Mouse (Mus musculus) kidney, embryonic 16.5 days (tissue): ENCODE data around the gene Tfcp2. TPM values are rescaled to one million over a fixed set of nuclear protein-coding genes. Genes with fewer than 3 reads are reported as not detected.

ENCODE experiments used
- ATAC-seq: fragments of 200-750 bp; cut with Nextera tagmentation; 2 replicates; pipeline ENCODE4 v1.8.0; 2017; ENCODE audit warnings: moderate TSS enrichment; ENCODE audit not compliant: low FRiP score, low TSS enrichment
- H3K27ac ChIP-seq: fragments of 300-500 bp; sonication (generic); 2 replicates; pipeline ENCODE4 v1.5.1; 2014; ENCODE audit warnings: low read length
- H3K27me3 ChIP-seq: fragments of 300-500 bp; sonication (generic); 2 replicates; pipeline ENCODE4 v1.6.1; 2014; ENCODE audit warnings: low read length, control low read depth, mixed read lengths; ENCODE audit not compliant: insufficient read depth
- H3K36me3 ChIP-seq: fragments of 300-500 bp; sonication (generic); 2 replicates; pipeline ENCODE4 v1.6.1; 2014; ENCODE audit warnings: low read length, control low read depth, mixed read lengths; ENCODE audit not compliant: insufficient read depth
- H3K4me1 ChIP-seq: fragments of 300-500 bp; sonication (generic); 2 replicates; pipeline ENCODE4 v1.6.1; 2014; ENCODE audit warnings: low read length, control low read depth, mixed read lengths; ENCODE audit not compliant: insufficient read depth
- H3K4me2 ChIP-seq: fragments of 300-500 bp; sonication (generic); replicated peaks from 2 replicates; pipeline ENCODE4 v1.6.1; 2014; ENCODE audit warnings: low read depth, low read length
- H3K4me3 ChIP-seq: fragments of 300-500 bp; sonication (generic); 2 replicates; pipeline ENCODE4 v1.5.1; 2014; ENCODE audit warnings: mild to moderate bottlenecking, low read length
- H3K9ac ChIP-seq: fragments of 300-500 bp; sonication (generic); replicated peaks from 2 replicates; pipeline ENCODE4 v1.6.1; 2014; ENCODE audit warnings: low read length
- H3K9me3 ChIP-seq: fragments of 300-500 bp; sonication (generic); 2 replicates; pipeline ENCODE4 v1.6.1; 2016; ENCODE audit warnings: low read length, control low read depth
- WGBS: fragments of 180-500 bp; shearing (Covaris S2); extraction: QIAGEN DNeasy Blood & Tissue Kit; methylation state at CpG from one replicate; pipeline ENCODE4 v1.1.7; 2014; 5-methylcytosine and 5-hydroxymethylcytosine counted together
- polyA plus RNA-seq: library from polyadenylated mRNA; unstranded; fragments of >200 nt; fragmentation: Nextera tagmentation; extraction: Ambion mirVana; gene quantifications from 2 replicates; pipeline ENCODE4 v1.2.1, GENCODE M21; 2015

Tfcp2 gene
- polyA plus RNA-seq, 1 experiment from 2014 or later: 37.5 TPM

DNA sequence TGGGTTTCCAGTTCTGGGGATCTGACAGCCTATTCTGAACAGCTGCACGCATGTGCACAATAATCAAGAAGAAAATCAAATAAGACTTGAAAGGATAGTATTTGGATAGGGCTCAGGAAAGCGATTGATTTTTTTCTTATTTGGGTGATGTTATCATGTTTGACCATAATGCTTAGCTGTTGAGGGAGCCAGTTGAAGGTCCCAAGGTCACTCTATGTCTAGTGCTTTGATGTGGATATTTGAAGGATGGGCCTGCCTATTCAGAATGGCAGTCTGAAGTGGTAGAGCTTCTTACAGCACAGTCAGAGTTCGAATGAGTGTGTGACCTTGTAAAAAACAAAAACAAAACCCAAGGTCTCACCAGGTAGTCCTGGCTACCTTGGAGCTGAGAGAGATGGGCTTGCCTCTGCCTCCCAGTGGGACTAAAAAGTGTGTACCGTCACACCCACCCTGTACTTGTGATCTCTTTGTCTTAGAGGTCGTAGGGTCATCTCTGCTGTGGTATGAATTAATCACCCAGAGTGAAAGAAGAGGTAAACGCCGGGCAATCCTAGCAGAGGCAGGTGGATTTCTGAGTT, 77.8 kb downstream of the Tfcp2 start:
- Histone ChIP-seq H3K36me3 (peaks cover 55% of the 10 kb centered on the region), H3K27ac (no peak overlapping the region), H3K9ac (no peak overlapping the region), H3K4me2 (no peak overlapping the region), H3K4me3 (no peak overlapping the region), H3K9me3 (no peaks in the 10 kb centered on the region), H3K4me1 (peaks cover 12% of the 10 kb centered on the region), H3K27me3 (no peaks in the 10 kb centered on the region)
- 84% methylated on average over 7 of the region's 7 CpGs for WGBS
- no peak for ATAC-seq

DNA sequence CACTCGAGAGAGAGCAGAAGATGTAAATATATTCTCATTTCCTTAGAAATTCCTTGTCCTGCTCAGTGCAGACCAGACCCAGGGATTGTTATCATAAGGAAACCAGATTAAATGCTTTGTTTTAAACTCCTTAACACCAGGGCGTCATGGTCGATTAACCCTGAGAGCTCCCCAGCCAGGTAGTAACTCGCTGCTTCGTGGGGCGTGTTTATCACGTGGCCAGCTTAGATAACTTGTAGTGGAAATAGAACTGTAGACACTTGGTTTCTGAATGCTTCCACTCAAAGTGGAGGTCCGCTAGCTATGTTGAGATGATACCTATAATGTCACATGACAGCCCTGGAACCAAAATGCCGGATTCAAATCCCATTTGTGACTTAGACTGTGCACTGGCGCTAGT, 81.8 kb downstream of the Tfcp2 start:
- peak overlapping the region; percentile 98 for H3K4me2 ChIP-seq
- no peaks in the 10 kb centered on the region for H3K9me3 ChIP-seq
- H3K27me3 ChIP-seq: no peaks in the 10 kb centered on the region
- H3K4me3 ChIP-seq: peak overlapping the region; percentile 82
- 33% methylated on average over 10 of the region's 10 CpGs for WGBS
- peaks cover 21% of the 10 kb centered on the region for H3K36me3 ChIP-seq
- H3K9ac ChIP-seq: peak overlapping the region; percentile 90; the same call in 1 of the 2 replicates
- ATAC-seq: no peak
- peaks cover 19% of the 10 kb centered on the region for H3K4me1 ChIP-seq
- no peak overlapping the region for H3K27ac ChIP-seq

DNA sequence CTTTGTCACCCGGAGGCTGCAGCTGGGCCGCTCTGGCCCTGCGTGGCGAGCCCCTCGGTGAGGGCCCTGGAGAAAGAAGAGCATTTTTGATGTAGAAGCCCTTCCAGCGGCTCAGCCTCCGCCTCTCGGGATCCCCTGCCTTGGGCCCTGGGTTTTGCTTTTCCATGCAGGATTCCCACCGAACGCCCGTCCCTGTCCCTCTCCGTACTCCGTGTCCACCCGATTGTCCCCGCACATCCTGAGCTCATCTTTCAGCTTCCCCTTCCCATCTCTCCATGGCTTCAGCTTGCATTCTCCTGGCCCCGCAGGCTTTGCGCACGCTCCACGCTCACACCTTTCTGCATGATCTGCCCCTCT, 82.6 kb downstream of the Tfcp2 start:
- H3K4me3 ChIP-seq: peak overlapping the region; percentile 82
- ATAC-seq: 0 out of 2 replicates have a peak, but pooled peaks have one; percentile 25

GRCm38 (mm10) chr15:100468295-100469188, 83.3 kb downstream of the Tfcp2 start, which contains the start of gene Letmd1:
TSS of gene Letmd1 (plus strand) at chr15:100469023.
- Histone ChIP-seq H3K27me3 (no peaks in the 10 kb centered on the region), H3K27ac (peak within 1 kb of the TSS; percentile 83), H3K9me3 (no peaks in the 10 kb centered on the region), H3K4me2 (peak within 1 kb of the TSS; percentile 98), H3K36me3 (peaks cover 11% of the 10 kb centered on the region; the same call in 1 of the 2 replicates), H3K4me3 (peak within 1 kb of the TSS; percentile 82), H3K4me1 (peaks cover 19% of the 10 kb centered on the region), H3K9ac (peak within 1 kb of the TSS; percentile 90)
- 2% methylated on average over 78 of the region's 84 CpGs for WGBS
- ATAC-seq: peak; percentile 96

More for the DNA sequence above, 82.6 kb downstream of the Tfcp2 start:
- Histone ChIP-seq H3K4me1 (peaks cover 19% of the 10 kb centered on the region), H3K9me3 (no peaks in the 10 kb centered on the region), H3K36me3 (peaks cover 14% of the 10 kb centered on the region), H3K9ac (peak overlapping the region; percentile 90), H3K4me2 (peak overlapping the region; percentile 98), H3K27me3 (no peaks in the 10 kb centered on the region), H3K27ac (peak overlapping the region; percentile 83)
- WGBS: under 1% methylated on average over 19 of the region's 19 CpGs

DNA sequence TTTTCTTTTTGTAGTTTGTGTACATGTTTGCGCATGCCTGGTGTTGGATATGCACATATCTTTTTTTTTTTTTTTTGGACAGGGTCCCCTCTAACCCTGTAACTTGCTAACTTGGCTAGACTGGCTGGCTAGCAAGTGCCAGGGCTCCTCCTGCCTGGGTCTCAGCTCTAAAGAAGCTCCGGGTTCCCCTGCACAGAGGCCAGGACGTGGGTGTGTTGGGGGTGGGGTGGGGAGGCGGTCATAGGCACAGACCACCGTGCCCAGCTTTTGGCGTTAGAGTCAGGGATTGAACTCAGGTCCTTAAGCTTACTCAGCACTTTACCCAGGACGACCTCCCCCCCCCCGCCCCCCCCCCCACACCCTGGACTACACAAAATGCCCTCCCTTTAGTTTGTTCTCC, 84.1 kb downstream of the Tfcp2 start:
- H3K36me3 ChIP-seq: peaks cover 7% of the 10 kb centered on the region; the same call in 1 of the 2 replicates
- WGBS: 39% methylated on average over 7 of the region's 8 CpGs

DNA sequence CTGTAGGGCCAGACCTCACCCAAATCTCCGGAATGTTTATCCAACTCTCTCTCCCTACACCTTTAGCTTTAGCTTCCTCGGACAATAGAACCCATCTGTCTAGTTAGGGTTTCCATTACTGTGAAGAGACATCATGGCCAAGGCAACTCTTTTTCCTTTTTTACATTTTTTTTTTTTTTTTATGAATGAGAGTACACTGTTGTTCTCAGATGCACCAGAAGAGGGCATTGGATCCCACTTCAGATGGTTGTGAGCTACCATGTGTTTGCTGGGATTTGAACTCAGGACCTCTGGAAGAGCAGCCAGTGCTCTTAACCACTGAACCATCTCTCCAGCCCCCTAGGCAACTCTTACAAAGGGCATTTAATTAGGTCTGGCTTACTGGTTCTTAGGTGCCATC, 86.4 kb downstream of the Tfcp2 start:
- Histone ChIP-seq H3K9ac (no peak overlapping the region), H3K4me3 (no peak overlapping the region), H3K4me2 (no peak overlapping the region), H3K4me1 (peaks cover 31% of the 10 kb centered on the region), H3K36me3 (no peaks in the 10 kb centered on the region), H3K9me3 (no peaks in the 10 kb centered on the region), H3K27me3 (no peaks in the 10 kb centered on the region), H3K27ac (no peak overlapping the region)
- ATAC-seq: no peak
- 78% methylated on average over 2 of the region's 2 CpGs for WGBS

More for the DNA sequence above, 84.1 kb downstream of the Tfcp2 start:
- no peak overlapping the region for H3K9ac ChIP-seq
- no peak overlapping the region for H3K27ac ChIP-seq
- peak overlapping the region; percentile 82; the same call in 1 of the 2 replicates for H3K4me3 ChIP-seq
- H3K4me1 ChIP-seq: peaks cover 19% of the 10 kb centered on the region
- no peak for ATAC-seq
- no peaks in the 10 kb centered on the region for H3K27me3 ChIP-seq
- H3K4me2 ChIP-seq: peak overlapping the region; percentile 98
- no peaks in the 10 kb centered on the region for H3K9me3 ChIP-seq

GRCm38 (mm10) chr15:100463712-100464111, 88.1 kb downstream of the Tfcp2 start:
- Histone ChIP-seq H3K36me3 (no peaks in the 10 kb centered on the region), H3K4me2 (no peak overlapping the region), H3K9ac (no peak overlapping the region), H3K4me1 (peaks cover 19% of the 10 kb centered on the region; the same call in 1 of the 2 replicates), H3K9me3 (no peaks in the 10 kb centered on the region), H3K27ac (no peak overlapping the region), H3K27me3 (no peaks in the 10 kb centered on the region), H3K4me3 (no peak overlapping the region)
- 27% methylated on average over 6 of the region's 6 CpGs for WGBS
- no peak for ATAC-seq

DNA sequence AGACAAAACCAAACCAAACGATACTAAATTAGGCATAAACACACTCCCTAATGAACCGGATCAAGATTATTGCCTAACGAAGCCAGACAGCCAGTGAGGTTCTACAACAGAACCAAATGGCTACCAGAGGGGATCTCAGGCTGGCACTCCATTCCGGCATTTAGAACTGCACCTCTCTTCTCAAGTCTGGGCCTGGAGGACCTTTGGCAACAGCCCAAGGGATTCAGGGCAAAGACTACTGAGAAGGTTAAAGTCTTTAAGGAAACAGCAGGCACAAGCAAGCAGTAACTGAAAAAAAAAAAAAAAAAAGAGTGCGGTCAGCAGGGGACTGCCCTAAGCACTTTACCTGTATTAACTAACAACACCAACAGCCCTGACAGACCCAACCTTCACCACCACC, 89.7 kb downstream of the Tfcp2 start:
- Histone ChIP-seq H3K36me3 (no peaks in the 10 kb centered on the region), H3K9ac (no peak overlapping the region), H3K4me3 (no peak overlapping the region), H3K4me2 (no peak overlapping the region), H3K27me3 (no peaks in the 10 kb centered on the region), H3K9me3 (no peaks in the 10 kb centered on the region), H3K27ac (no peak overlapping the region), H3K4me1 (peaks cover 12% of the 10 kb centered on the region; the same call in 1 of the 2 replicates)
- 40% methylated on average over 4 of the region's 5 CpGs for WGBS
- ATAC-seq: no peak

DNA sequence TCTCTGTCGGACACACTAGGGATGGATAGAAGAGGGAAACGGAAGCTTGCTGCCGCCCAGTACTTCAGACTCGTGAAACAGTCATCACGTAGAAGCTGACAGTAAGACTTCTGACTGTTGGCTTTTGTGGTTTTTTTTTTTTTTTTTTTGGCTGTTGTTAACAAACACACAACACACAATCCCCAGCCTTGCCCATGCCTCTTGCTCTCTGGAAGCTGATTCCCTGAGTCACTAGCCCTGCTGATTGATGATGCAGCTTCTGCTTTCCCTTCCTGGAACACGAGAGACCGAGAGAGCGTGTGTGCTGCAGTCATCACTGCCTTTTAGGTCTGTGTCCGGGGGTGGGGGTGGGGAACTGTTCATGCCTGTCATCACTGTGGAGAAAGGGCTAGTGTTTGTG, 90.2 kb downstream of the Tfcp2 start:
- no peak overlapping the region for H3K4me3 ChIP-seq
- H3K9ac ChIP-seq: no peak overlapping the region
- H3K27me3 ChIP-seq: no peaks in the 10 kb centered on the region
- H3K4me2 ChIP-seq: no peak overlapping the region
- no peak for ATAC-seq
- H3K9me3 ChIP-seq: no peaks in the 10 kb centered on the region
- H3K4me1 ChIP-seq: peaks cover 12% of the 10 kb centered on the region; the same call in 1 of the 2 replicates
- peak overlapping the region; percentile 8; the same call in 1 of the 2 replicates for H3K27ac ChIP-seq
- H3K36me3 ChIP-seq: no peaks in the 10 kb centered on the region
- 60% methylated on average over 9 of the region's 9 CpGs for WGBS
